Mouse (Mus musculus) heart, embryonic 16.5 days (tissue): ENCODE measurements at regions not wholly inside any gene's neighbourhood (a gene's known extent, or its start where the extent isn't known, plus 50 kb on each side); places are given as distances from the start of the nearest gene placed in this dataset.
"Not testable (repeated sequence)": the region's sequence is repeated elsewhere in the genome, so short reads cannot be mapped to it uniquely, and the experiment has no call there.

Experiments used
- ATAC-seq: fragments of 200-750 bp; cut with Nextera tagmentation; replicated peaks from 2 replicates; pipeline ENCODE4 v1.8.0; 2017; ENCODE audit warnings: moderate number of reproducible peaks; ENCODE audit not compliant: insufficient read depth, low FRiP score; ENCODE audit errors: extremely low read depth
- H3K27ac ChIP-seq: fragments of 300-500 bp; sonication (generic); 2 replicates; pipeline ENCODE4 v1.5.1; 2014; ENCODE audit warnings: mild to moderate bottlenecking, low read length, control low read depth, moderate library complexity
- H3K27me3 ChIP-seq: fragments of 300-500 bp; sonication (generic); 2 replicates; pipeline ENCODE4 v1.6.1; 2014; ENCODE audit warnings: low read length, mixed read lengths; ENCODE audit not compliant: control insufficient read depth, insufficient read depth
- H3K36me3 ChIP-seq: fragments of 300-500 bp; sonication (generic); 2 replicates; pipeline ENCODE4 v1.6.1; 2014; ENCODE audit not compliant: control insufficient read depth, insufficient read depth
- H3K4me1 ChIP-seq: fragments of 300-500 bp; sonication (generic); 2 replicates; pipeline ENCODE4 v1.6.1; 2014; ENCODE audit warnings: low read length, mixed read lengths; ENCODE audit not compliant: control insufficient read depth, insufficient read depth
- H3K4me2 ChIP-seq: fragments of 300-500 bp; sonication (generic); 2 replicates; pipeline ENCODE4 v1.6.1; 2014; ENCODE audit warnings: low read depth, mild to moderate bottlenecking, control low read depth, low read length
- H3K4me3 ChIP-seq: fragments of 300-500 bp; sonication (generic); 2 replicates; pipeline ENCODE4 v1.5.1; 2014; ENCODE audit warnings: mild to moderate bottlenecking, control low read depth, low read length
- H3K9ac ChIP-seq: fragments of 300-500 bp; sonication (generic); 2 replicates; pipeline ENCODE4 v1.6.1; 2014; ENCODE audit warnings: low read length, control low read depth
- H3K9me3 ChIP-seq: fragments of 300-500 bp; sonication (generic); replicated peaks from 2 replicates; pipeline ENCODE4 v1.6.1; 2016; ENCODE audit warnings: low read length; ENCODE audit not compliant: control insufficient read depth
- WGBS: fragments of 180-500 bp; shearing (Covaris S2); extraction: QIAGEN DNeasy Blood & Tissue Kit; methylation state at CpG from one replicate; pipeline ENCODE4 v1.1.7; 2014; 5-methylcytosine and 5-hydroxymethylcytosine counted together

DNA sequence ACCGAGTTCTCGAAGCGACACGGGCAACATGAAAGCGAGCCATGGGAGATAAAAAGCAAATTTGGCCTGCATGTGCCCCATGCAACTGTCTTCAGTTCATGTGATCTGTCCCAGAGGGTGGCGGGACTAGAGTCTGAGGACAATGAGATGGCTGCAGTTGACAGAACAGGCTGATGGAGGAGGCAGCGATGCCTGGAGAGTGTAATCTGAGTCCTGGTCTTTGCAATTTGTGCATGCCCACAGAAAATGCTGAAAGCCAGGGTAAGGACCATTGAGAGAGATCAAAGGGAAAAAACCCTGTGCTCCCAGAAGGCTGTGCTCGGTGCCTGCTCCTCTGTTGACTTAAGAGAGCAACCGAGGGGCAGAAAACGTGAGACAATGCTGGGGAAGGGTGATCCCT, 624.8 kb upstream of the BB014433 start:
- Histone ChIP-seq H3K4me3 (no peak overlapping the region), H3K9ac (no peak overlapping the region), H3K27ac (no peak overlapping the region), H3K9me3 (no peaks in the 10 kb centered on the region), H3K4me2 (no peak overlapping the region), H3K36me3 (no peaks in the 10 kb centered on the region), H3K4me1 (no peaks in the 10 kb centered on the region), H3K27me3 (no peaks in the 10 kb centered on the region)
- no peak for ATAC-seq
- WGBS, result 47% methylated on average over 10 of the region's 10 CpGs

DNA sequence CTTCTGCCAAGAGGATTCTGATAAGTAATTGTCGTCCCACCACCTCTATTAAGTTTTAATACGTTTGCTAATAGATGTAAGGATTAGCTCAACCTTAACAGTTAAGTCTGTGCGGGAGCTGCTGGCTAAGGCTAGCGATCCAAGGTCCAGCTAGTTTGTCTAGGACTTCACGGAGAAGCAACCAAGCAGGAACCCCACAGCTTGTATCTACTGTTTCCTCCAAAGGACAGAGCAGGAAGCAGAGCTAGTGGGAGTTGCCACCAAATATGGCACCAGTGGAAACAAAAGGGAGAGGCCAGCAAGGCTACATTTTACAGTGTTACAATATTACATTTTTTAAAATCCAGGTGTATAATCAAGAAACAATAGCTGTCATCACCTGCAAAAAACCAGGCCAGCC, 624.4 kb upstream of the BB014433 start:
- no peak overlapping the region for H3K27ac ChIP-seq
- no peaks in the 10 kb centered on the region for H3K36me3 ChIP-seq
- no peaks in the 10 kb centered on the region for H3K4me1 ChIP-seq
- WGBS, result 69% methylated on average over 5 of the region's 5 CpGs
- no peak overlapping the region for H3K4me2 ChIP-seq
- no peak overlapping the region for H3K9ac ChIP-seq
- H3K9me3 ChIP-seq, result no peaks in the 10 kb centered on the region
- no peak for ATAC-seq
- no peaks in the 10 kb centered on the region for H3K27me3 ChIP-seq
- H3K4me3 ChIP-seq, result no peak overlapping the region

DNA sequence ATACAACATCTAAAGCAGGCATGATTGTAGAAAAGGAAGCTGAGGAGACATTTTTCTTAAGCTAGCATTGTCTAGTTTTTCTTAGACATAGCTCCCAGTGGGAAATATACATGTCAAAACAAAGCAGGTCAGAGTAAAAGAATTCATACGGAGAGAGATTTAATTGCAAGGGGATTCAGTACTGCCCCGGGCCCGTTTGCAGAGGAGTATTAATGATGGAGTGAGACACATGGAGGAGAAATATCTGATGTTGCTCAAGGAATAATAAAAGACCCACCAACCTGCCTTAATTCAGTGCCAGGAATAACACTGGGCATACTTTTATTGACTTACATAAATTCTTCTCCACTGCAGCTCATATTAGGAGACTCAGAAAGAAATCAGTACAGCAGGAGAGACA, 623.6 kb upstream of the BB014433 start:
- no peak for ATAC-seq

DNA sequence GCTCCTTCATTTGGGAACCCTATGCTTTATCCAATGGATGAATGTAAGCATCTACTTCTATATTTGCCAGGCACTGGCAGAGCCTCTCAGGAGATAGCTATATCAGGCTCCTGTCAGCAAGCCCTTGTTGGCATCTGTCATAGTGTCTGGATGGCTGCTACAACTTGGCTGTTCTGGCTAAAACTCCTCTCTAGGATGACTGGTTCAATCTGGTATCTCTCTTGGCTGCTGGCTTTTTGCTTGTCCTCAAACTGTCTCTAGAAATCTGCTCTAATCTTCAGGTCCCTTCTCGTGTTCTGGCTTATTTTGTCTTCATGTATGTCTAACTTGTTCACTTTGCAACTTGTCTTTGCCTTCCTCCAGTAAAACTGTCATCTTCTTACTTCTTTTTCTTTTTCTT, 614.7 kb upstream of the BB014433 start:
- H3K36me3 ChIP-seq, result no peaks in the 10 kb centered on the region

More for the DNA sequence above, 623.6 kb upstream of the BB014433 start:
- no peak overlapping the region for H3K4me3 ChIP-seq
- H3K27me3 ChIP-seq, result no peaks in the 10 kb centered on the region
- H3K4me1 ChIP-seq, result no peaks in the 10 kb centered on the region
- H3K4me2 ChIP-seq, result no peak overlapping the region
- H3K36me3 ChIP-seq, result no peaks in the 10 kb centered on the region
- H3K9ac ChIP-seq, result no peak overlapping the region
- WGBS, result 82% methylated on average over 3 of the region's 3 CpGs
- H3K27ac ChIP-seq, result no peak overlapping the region
- H3K9me3 ChIP-seq, result no peaks in the 10 kb centered on the region

DNA sequence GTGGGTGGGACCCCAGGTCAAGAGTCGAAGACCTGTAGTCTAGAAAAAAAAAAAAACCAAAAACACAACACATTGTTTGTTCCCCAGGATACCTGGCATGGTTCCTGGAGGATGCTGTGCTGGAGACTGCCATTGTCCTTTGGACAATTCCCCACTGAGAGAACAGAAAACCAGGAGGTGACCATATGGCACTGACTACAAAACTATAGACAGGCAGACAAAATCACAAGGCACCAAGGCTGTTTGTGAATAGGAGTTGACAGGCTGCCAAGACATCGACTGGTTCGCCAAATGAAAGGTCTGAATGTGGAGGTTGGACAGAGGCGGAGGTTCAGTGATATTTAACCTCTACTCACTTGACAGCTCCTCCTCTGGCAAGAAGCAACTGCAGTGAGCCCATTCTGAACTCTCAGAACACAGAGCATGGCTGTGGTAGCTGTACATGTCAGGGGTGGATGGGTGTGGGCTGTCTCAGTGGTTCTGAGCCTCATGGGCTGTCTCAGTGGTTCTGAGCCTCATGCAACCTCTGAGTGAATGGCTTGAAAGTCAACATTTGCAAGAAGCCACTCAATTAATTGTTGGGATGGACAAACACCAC, 589.0 kb upstream of the BB014433 start:
- whole genome bisulfite sequencing, result 64% methylated on average over 4 of the region's 4 CpGs
- no peak for ATAC-seq
- Histone ChIP-seq H3K27ac (no peak overlapping the region), H3K4me1 (no peaks in the 10 kb centered on the region), H3K9me3 (no peaks in the 10 kb centered on the region), H3K36me3 (no peaks in the 10 kb centered on the region), H3K4me2 (no peak overlapping the region), H3K9ac (no peak overlapping the region), H3K27me3 (no peaks in the 10 kb centered on the region), H3K4me3 (no peak overlapping the region)

More for the DNA sequence above, 614.7 kb upstream of the BB014433 start:
- Histone ChIP-seq H3K27ac (no peak overlapping the region), H3K27me3 (no peaks in the 10 kb centered on the region), H3K4me1 (no peaks in the 10 kb centered on the region), H3K4me2 (no peak overlapping the region), H3K4me3 (no peak overlapping the region), H3K9ac (no peak overlapping the region), H3K9me3 (no peaks in the 10 kb centered on the region)
- 42% methylated on average over 1 of the region's 1 CpGs for WGBS
- no peak for ATAC-seq

DNA sequence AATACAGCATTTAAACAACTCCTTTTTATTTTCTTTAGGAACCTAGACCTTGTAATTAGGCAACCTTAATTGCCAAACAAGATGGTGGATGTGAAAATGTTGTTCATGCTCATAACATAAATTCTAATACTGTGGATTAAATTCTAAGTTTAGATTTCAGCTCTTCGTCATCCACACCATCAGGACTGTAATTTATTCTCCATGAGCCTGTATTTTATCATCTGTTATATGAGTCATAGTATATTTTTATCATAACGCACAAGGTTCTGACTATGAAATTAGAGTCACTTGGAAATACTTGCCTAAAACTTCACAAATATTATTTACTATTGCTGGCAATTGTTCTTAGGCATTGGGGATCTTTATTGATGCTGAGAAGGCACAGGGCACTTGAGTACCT, 582.7 kb upstream of the BB014433 start:
- 70% methylated on average over 2 of the region's 2 CpGs for WGBS
- no peak overlapping the region for H3K27ac ChIP-seq
- no peak for ATAC-seq
- H3K9ac ChIP-seq, result no peak overlapping the region
- no peaks in the 10 kb centered on the region for H3K4me1 ChIP-seq
- no peaks in the 10 kb centered on the region for H3K36me3 ChIP-seq
- no peak overlapping the region for H3K4me2 ChIP-seq
- no peaks in the 10 kb centered on the region for H3K27me3 ChIP-seq
- H3K4me3 ChIP-seq, result no peak overlapping the region
- no peaks in the 10 kb centered on the region for H3K9me3 ChIP-seq

DNA sequence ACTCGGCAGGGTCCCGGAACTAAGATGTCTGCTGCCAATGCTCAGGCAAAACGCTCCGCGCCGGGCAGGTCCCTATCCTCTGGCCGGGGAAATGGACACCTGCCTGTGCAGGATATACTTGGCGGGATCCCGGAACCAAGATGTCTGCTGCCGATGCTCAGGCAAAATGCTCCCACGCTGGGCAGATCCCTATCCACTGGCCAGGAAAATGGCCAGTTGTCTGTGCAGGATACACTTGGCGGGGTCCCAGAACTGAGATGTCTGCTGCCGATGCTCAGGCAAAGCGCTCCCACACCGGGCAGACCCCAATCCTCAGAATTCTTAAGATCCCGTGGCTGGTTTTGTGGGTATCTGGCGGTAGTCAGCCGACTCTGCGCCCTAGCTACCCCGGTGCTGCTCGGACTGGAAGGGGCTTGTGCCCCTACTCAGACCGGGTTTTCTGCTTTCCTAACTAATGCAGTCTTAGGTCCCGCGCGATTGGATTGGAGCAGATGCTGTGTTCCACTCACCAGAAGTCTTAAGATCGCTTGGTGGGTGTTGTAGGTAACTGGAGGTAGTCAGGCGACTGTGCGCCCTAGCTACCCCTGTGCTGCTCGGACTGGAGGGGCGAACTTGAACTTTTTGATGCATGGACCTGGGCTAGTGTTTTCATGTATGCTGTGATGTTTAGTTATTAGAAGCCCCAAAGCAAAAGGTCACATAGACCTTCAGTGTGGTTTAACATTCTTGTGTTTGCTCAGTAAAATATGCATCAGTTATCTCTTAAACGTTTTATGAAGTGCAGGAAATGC, 577.9 kb upstream of the BB014433 start:
- ATAC-seq, result not testable (repeated sequence)
- 86% methylated on average over 30 of the region's 31 CpGs for WGBS

DNA sequence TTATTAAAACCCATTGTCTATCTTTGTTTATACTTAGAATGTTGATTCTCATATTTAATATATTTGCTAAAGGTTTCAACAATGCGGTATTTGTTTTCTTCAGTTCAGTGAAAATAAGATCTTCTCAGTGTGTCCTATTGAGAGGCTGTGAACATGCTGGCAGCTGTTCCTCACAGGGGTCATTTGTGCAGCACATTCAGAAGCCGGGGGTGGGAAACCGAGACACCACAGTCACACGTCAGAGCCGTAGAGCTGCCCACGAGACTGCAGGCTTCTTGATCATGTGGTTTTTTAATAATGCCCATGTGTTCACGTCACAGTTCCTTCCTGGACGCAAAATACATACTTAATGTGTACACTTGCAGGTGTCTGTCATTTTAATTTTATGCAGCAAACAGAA, 564.3 kb upstream of the BB014433 start:
- no peak for ATAC-seq
- WGBS, result 49% methylated on average over 8 of the region's 8 CpGs
- Histone ChIP-seq H3K4me2 (peak overlapping the region; percentile 26; the same call in 1 of the 2 replicates), H3K27me3 (no peaks in the 10 kb centered on the region), H3K9me3 (no peaks in the 10 kb centered on the region), H3K27ac (no peak overlapping the region), H3K9ac (no peak overlapping the region; the same call in 1 of the 2 replicates), H3K4me3 (no peak overlapping the region), H3K36me3 (no peaks in the 10 kb centered on the region), H3K4me1 (0 out of 2 replicates have a peak, but pooled peaks cover 3% of the 10 kb centered on the region)

More for the DNA sequence above, 577.9 kb upstream of the BB014433 start:
- H3K4me1 ChIP-seq, H3K4me3 ChIP-seq, H3K27ac ChIP-seq, H3K27me3 ChIP-seq, H3K9ac ChIP-seq, H3K9me3 ChIP-seq, H3K36me3 ChIP-seq, H3K4me2 ChIP-seq: not testable (repeated sequence)

DNA sequence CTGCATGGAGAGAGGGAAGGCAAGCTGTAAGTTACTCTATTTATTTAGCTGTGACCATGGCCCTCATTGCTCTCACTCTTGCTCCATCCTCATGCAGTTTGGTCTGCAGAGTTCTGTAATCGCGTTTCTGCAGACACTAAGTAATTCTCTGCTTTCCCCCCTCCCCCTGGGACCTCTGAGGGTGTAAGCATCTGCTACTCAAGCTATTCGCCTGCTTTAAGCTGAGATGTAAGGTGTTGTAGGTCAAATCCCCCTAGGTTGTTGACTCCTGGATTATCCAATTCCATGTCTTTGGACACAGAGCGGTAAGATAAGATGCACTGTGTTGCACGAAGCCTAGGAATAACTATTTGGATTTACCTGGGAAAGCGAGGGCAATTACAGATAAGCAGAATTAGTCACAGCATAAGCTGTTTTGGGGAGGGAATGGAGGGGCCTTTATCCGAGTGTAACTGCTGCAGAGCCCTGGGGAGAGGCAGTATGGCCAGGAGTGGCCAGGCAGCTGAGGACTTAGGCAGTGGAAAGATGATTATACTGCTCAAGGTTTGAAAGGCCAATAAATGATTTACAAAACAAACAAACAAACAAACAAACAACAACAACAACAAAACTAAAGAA, 561.8 kb upstream of the BB014433 start:
- Histone ChIP-seq H3K4me1 (0 out of 2 replicates have a peak, but pooled peaks cover 3% of the 10 kb centered on the region), H3K4me2 (no peak overlapping the region), H3K27me3 (no peaks in the 10 kb centered on the region), H3K27ac (no peak overlapping the region), H3K9ac (no peak overlapping the region), H3K9me3 (no peaks in the 10 kb centered on the region), H3K36me3 (no peaks in the 10 kb centered on the region), H3K4me3 (no peak overlapping the region)
- ATAC-seq, result no peak
- 32% methylated on average over 7 of the region's 7 CpGs for WGBS
